Mouse (Mus musculus): ENCODE results near the gene Babam2.

The Babam2 gene

GRCm38 (mm10) chr5:31713841-31714264 is 16.4 kb downstream of the Babam2 start:
- no peak for DNase-seq (ENCODE audit: low read depth)

GRCm38 (mm10) chr5:31715486-31716150 is 18.1 kb downstream of the Babam2 start:
- no peak for DNase-seq (ENCODE audit: low read depth)

GRCm38 (mm10) chr5:31724519-31724918 is 27.0 kb downstream of the Babam2 start:
- no peak for DNase-seq (ENCODE audit: low read depth)

- DNase-seq (ENCODE audit: low read depth) = no peak
Measured at GRCm38 (mm10) chr5:31725885-31726284, 28.4 kb downstream of the Babam2 start.

GRCm38 (mm10) chr5:31727456-31727855 is 30.0 kb downstream of the Babam2 start:
- DNase-seq (ENCODE audit: low read depth) = no peak

- no peak for DNase-seq (ENCODE audit: low read depth)
Measured at GRCm38 (mm10) chr5:31732644-31733338, 35.3 kb downstream of the Babam2 start.

- DNase-seq (ENCODE audit: low read depth) = no peak
Measured at GRCm38 (mm10) chr5:31741931-31742330, 44.4 kb downstream of the Babam2 start.

- no peak for DNase-seq (ENCODE audit: low read depth)
Measured at GRCm38 (mm10) chr5:31742521-31743031, 45.1 kb downstream of the Babam2 start.

GRCm38 (mm10) chr5:31749401-31749800 is 51.9 kb downstream of the Babam2 start:
- DNase-seq (ENCODE audit: low read depth) = no peak

- no peak for DNase-seq (ENCODE audit: low read depth)
Measured at GRCm38 (mm10) chr5:31750231-31750925, 52.9 kb downstream of the Babam2 start.

GRCm38 (mm10) chr5:31750955-31751354 is 53.5 kb downstream of the Babam2 start:
- DNase-seq (ENCODE audit: low read depth) = no peak

GRCm38 (mm10) chr5:31754634-31755033 is 57.1 kb downstream of the Babam2 start:
- DNase-seq (ENCODE audit: low read depth) = no peak

- no peak for DNase-seq (ENCODE audit: low read depth)
Measured at GRCm38 (mm10) chr5:31755255-31755654, 57.8 kb downstream of the Babam2 start.

GRCm38 (mm10) chr5:31758310-31759091 is 61.0 kb downstream of the Babam2 start:
- no peak for DNase-seq (ENCODE audit: low read depth)

GRCm38 (mm10) chr5:31761836-31762235 is 64.4 kb downstream of the Babam2 start:
- no peak for DNase-seq (ENCODE audit: low read depth)

GRCm38 (mm10) chr5:31762773-31763172 is 65.3 kb downstream of the Babam2 start:
- no peak for DNase-seq (ENCODE audit: low read depth)

- DNase-seq (ENCODE audit: low read depth) = no peak
Measured at GRCm38 (mm10) chr5:31765824-31766223, 68.3 kb downstream of the Babam2 start.

- no peak for DNase-seq (ENCODE audit: low read depth)
Measured at GRCm38 (mm10) chr5:31766841-31767542, 69.5 kb downstream of the Babam2 start.

- DNase-seq (ENCODE audit: low read depth) = no peak
Measured at GRCm38 (mm10) chr5:31771486-31771885, 74.0 kb downstream of the Babam2 start.

- no peak for DNase-seq (ENCODE audit: low read depth)
Measured at GRCm38 (mm10) chr5:31771921-31772320, 74.4 kb downstream of the Babam2 start.

GRCm38 (mm10) chr5:31774976-31775375 is 77.5 kb downstream of the Babam2 start:
- no peak for DNase-seq (ENCODE audit: low read depth)
